Mouse (Mus musculus) neutrophil, adult 65 days (primary cell): ENCODE measurements around the gene Gm8334. TPM values are rescaled to one million over a fixed set of nuclear protein-coding genes. Genes with fewer than 3 reads are reported as not detected.

ENCODE experiments used
- total RNA-seq: library from RNA; stranded (reverse); gene quantifications from 2 replicates; pipeline ENCODE4 v1.2.4, GENCODE M21; 2023

Gm8334 gene
- not detected in 2 replicates for total RNA-seq

GRCm38 (mm10) chrX:148615053-148615452, at the start of gene Gm8334:
Gm8334 (minus strand) TSS chrX:148615153.

DNA sequence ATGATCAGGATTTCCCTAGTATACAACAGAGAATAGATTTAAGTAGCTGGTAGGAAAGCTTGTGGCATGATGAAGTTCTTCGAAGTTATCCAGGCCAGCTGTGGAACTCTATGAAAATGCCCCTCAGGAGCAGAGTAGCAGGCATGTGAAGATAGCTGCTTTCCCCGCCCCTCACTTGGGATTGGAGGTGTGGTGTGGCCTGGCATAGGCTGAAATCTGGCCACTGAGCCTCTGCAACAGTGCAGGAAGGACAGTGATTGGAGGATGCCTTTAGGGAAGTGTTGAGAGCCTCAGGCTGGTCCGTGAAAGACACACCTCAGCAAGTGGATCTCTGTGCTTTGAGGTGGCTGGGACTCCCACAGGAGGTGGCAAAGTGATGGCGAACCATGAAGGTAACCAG, 48.3 kb upstream of the Gm8334 start, which contains the start of gene Gm15127:
Gene Gm15127 (plus strand): TSS at position 301 of the 400 bp plus-strand sequence.

Other genes with a start within 250 kb of the Gm8334 start
- gene Gm15114, start 126.2 kb downstream of the Gm8334 start, total RNA-seq: not detected in 2 replicates
- not detected in 2 replicates for gene Gm15127, start 48.4 kb upstream of the Gm8334 start, total RNA-seq
- gene Luzp4, start 242.5 kb upstream of the Gm8334 start, total RNA-seq: not detected in 2 replicates